Mouse (Mus musculus): ENCODE data around the gene Cdk5r1.

Cdk5r1 gene

DNA sequence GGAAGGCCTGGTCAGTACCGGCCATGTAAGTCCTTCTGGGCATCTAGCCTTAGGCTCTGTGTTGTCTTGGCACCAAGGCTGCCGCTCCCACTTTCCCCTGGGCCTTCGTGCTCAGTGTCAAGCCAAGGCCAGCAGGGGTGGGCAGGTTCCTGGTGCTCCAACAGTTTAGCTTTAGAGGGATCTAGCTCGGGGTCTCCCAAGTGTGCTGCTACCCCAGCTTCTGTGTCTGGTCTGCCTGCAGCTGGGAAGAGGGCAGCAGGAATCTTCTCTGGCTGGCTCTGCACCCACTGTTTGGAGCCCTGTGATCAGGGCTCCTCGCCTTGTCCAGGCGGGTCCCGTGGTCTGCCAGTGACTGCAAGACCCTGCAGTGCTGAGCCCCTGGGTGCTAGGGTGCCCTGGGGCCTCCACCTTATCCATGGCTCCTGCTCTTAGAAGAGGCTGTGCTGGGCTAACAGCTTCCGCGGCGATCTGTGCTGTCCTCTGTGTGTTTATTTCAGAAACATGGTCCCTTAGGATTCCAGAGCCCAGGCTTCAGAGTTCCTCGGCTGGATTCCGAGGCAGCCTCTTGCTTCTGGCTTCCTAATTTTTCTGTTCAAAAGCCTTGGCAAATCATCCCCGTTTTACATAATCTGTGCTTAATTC, 4.7 kb downstream of the Cdk5r1 start:
- no peak for DNase-seq (ENCODE audit: low spot score)

DNA sequence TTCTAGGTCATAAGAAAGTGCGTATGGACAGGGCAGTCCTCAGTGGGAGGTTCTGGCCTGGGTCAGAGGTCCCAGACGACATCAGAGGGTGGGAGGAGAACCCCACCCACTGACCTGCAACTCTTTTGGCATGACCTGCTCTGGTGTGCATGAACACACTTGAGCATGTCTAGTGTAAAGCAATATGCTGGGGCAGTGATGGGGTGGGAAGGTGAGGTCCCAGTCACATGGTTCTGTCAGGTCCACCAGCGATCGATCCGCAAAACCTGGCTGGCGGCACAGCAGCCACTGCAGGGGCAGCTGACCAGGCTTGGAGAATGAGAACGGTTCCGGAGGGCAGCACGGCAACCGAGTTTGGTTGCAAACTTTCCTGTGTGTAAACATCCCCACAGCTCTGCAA, 5.5 kb downstream of the Cdk5r1 start:
- DNase-seq (ENCODE audit: low spot score), result no peak

DNA sequence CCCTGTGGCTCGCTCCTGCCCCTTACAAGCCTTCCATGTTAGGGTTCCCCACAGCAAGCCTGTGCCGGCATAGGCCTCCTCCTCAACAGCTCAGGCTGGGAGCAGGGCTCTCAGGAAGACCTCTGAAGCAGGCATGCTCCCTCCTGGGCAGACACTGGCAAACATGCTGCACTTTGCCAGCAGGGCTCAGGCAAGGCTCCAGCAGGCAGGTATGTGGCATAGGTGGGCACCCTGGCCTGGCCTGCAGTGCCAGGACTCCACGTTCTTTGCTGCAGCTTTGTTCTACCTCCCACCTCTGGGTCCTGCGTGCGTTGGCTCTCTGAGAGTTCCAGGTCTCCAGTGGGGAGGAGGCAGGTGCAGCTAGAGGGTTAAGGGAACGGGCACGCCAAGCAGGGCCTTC, 6.1 kb downstream of the Cdk5r1 start:
- DNase-seq (ENCODE audit: low spot score), result no peak

DNA sequence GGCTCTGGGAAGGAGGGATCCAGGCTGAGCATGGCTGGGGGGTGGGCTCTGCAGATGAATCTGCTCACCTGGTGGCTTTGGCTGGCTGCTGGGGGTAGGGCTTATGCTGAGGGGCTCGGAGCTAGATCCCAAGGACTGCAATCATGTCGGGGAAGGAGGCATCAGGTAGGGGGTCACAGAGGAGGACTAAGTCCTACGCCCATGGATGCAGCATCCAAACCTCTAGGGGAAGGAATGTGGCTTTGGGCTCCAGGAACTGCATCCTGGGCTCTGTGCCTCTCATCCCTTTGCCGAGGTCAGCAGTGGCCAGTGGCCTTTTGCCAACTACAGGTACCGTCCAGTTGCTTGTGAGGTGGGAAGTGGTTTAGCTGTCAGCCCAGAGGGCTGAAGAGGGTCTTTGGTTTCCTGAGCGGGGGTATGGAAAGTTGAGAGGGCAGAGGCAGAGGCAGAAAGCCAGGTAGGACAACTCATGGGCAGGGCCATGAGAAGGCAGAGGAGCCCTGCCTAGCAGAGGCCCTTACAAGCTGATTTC, 6.8 kb downstream of the Cdk5r1 start:
- no peak for DNase-seq (ENCODE audit: low spot score)

DNA sequence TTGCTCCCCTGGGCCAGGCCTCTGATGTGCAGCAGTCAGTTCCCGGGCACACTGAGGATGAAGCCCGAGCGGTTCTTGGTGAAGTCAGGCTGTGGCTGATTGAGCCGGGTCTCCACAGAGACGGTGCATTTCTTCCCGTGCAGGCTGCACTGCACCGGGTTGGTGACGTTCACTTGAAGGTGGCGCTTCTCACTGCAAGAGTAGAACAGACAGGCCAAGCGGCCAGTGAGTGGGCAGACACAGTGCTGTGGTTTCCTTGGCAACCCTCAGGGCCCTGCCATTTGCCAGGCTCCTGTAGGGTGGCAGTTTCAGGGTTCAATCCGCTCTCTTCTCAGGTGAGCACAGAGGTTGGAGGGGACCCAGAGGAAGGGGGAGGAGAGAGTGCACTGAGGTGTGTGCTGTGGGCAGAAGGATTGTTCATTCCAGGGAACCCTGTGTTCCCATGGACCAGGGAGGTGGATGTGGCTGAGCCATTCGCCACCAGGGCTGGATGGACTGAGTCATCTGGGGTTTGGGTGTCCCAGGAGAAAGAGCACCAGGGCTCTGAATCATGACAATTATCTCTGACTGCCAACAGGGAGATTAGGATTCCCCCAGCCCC, 7.5 kb downstream of the Cdk5r1 start:
- DNase-seq (ENCODE audit: low spot score), result no peak

DNA sequence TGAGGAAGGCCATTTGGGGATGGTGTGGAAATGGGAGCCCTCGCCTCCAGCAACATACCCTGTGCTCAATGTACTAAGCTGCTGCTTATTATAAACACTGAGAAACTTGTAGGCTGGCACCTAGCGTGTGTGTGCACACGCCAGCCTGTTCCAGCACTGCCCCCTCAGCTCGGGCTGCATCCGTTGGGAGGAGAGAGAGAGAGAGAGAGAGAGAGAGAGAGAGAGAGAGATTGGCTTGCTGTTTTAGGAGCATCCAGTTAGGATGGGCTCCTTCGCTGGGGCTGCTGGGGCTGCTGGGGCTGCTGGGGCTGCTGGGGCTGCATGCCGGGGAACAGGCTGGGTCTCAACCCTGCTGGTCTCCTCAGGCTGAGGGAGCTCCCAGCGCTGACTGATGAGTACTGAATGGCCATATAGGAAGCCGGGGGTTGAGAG, 8.3 kb downstream of the Cdk5r1 start:
- DNase-seq (ENCODE audit: low spot score), result no peak

DNA sequence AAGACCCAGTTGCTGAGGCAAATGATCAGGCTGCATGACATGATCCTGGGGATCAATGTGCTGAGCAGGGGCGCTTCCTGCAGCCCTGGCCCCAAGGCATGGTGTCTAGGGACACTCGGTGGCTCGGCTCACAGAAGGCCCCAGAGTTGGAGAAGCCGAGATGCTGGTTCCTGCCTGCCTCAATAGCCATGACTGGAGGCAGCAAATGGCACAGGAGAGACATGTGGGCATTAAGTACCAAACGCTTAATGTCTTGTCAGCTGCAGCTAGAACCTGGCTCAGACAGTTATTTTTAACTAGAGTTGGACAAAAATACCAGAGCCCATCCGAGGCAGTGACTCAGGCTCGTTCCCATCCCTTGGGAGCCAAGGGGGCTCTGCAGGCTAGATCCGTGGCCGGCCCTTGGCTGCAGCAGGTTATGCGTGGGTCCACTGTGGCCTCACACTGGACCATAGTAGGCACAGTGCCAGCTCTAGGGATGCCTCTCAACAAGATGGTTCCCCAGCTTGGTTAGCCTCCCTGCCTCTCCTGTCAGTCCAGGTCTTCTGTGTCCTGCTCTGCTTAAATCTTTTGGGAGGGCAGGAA, 8.9 kb downstream of the Cdk5r1 start:
- peak; percentile 16 for DNase-seq (ENCODE audit: low spot score)

DNA sequence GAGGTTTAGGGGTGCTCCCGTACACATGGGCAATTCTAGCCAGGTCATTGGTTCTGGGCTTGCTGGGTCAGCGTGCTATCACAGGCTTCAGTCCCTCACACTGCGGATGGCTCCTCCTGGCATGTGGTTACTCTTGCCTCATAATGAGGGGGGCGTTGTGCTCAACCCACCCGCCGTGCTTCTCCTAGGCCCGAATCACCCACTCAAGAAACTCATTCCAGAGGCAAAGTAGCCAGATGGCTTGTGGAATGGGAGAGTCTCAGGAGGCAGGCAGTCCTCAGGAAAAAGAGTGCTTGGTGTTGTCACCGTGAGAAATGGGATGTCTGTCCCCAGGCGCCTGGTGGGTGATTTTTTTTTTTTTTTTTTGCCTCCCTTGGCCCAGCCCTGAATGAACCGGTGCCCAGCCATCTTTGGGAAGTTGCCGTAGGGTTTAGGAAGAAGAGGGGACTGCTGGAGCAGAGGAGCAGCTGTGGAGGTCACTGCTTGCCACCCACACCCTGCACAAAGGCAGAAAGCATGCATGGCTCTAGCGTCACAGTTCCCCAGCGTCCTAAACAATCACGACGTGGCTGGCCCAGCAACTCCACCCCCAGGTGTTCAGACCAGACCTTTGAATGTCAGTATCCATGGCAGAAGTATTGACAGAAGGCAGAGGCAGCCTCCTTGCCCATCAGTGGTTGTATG, 11.2 kb downstream of the Cdk5r1 start:
- no peak for DNase-seq (ENCODE audit: low spot score)

DNA sequence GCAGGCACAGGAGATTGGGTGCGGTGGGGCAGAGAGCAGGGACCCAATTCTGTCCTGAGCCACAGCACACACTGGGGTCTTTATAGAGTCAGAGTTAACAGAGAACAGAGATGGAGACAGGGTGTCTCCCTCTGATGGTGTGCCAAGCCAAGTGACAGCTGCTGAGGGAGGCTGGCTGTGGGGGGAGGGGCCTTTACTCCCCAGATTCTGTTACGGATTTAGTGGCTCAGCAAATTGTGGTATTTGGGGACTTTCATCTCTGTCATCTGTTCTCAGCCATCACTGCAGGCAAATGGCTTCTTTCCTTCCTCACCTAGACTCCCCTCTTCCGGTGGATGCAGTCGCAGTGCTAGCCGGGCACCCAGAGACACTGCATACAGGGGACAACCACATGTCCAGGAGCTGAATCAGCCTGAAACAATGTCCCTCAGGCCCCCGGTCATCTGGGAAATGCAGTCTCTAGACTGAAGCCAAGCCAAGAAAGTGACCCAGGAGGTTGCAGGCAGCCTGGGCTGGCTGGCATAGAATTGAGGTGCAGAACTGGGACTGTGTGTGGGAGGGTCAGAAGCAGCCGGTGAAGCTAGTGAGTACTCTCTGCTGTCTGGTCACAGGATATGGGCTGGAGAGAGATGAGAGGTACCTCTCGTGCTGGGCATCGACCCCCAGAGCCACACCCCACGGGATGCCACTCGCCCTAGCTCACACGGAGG, 12.5 kb downstream of the Cdk5r1 start:
- DNase-seq (ENCODE audit: low spot score), result no peak

DNA sequence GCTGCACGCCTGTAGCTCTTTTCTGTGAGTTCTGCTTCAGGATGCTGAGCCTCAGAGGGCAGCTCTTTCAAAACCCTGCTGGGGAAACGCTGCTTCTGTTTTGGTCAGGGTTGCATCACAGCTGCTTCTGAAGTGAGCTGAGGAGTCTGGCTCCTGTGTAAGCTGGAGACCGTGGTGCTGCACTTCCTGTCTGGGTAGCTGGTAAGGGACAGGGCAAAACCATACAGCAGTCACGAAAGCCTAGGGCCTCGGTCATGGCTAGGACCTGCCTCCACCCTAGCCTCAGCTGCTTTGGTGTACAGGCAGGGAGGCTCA, 13.0 kb downstream of the Cdk5r1 start:
- DNase-seq (ENCODE audit: low spot score), result peak; percentile 31

DNA sequence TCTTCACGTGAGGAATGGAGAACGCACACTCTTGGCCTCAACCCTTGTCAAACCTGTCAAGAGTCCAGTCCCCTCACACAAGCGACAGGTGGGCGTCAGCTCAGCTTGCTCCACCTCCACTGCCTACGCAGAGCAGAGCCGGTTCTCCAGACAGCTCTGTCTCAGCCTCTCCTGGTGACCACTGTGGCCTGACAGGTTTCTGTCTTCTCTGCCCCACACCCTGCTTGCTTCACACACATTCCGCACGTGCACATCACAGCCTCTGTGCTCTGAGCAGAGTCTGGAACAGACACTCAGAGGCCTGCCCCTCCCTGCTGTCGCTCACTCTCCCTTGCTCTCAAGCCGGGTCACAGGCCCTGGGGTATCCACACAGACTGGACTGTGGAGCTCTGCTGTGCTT, 14.0 kb downstream of the Cdk5r1 start:
- DNase-seq (ENCODE audit: low spot score), result no peak

DNA sequence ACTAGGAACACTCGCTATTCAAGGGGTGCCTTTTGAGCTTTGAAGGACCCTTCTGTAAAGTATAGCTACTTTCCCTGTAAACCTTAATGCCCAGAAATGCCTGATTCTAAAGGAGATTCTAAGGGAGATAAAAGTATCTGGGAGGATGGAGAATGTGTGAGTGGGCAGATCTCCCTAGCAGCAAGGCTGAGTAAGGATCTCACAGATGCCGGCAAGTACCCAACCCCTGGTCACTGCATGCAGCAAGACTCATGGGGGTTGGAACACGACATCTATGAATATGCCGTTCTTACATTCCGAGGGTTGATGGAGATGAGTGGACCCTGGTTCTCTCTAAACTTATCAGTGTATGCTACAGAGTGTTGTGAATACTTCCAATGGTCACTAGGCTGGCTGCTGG, 16.4 kb downstream of the Cdk5r1 start:
- no peak for DNase-seq (ENCODE audit: low spot score)

DNA sequence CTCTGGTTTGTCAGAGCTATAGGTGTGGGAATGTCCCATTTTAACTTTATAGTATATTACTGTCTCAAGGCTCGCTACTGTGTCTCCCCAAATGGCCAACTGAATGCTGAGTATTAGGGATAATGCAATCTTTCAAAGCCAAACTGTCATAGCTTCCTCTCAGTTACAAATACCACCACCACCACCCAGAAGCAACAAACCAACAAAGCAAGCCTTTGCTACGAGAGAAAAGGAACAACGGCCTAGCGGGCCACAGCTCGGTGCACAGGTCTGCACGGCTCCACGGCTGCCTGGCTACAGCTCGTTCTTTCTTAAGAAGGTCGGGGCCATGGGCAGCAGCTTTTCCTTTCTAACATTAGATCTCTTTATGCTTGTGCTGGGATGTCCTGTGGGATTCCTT, 18.0 kb downstream of the Cdk5r1 start:
- no peak for DNase-seq (ENCODE audit: low spot score)

DNA sequence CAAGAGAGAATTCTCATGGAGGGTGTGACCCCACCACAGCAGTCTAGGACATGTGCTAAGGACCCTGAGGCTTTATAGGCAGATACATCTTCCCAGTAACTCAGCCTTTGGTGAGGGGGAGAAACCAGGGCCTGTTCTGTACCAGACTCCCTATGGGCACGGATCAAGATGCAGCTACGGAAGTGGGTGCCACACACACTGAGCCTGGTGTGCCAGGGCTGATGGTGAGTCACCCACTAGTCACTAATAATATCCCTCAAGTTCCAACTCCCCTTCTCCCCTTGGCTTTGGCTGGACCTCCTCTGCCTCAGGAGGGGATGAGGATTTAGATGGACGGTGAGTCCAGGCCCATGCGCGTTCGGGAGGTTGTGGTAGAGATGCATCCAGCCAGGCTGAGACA, 19.1 kb downstream of the Cdk5r1 start:
- DNase-seq (ENCODE audit: low spot score), result no peak

DNA sequence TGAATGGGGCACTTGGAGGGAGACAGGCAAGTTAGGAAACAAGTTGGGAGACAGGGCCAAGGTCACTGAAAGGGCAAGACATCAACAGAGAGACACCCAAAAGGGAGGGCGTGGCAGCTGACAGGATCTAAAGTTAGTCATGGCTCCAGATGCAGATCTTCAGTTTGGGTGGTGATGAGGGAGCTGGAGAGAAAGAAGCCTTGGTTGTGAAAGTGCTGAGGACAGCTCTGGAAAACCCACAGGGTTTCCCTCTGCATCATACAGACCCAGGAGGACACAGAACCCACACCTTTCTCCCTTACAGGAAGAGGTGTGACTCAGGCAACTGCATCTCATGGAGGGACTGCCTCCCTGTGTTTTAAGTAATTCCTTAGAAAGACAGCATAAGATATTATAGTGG, 19.8 kb downstream of the Cdk5r1 start:
- DNase-seq (ENCODE audit: low spot score), result no peak

DNA sequence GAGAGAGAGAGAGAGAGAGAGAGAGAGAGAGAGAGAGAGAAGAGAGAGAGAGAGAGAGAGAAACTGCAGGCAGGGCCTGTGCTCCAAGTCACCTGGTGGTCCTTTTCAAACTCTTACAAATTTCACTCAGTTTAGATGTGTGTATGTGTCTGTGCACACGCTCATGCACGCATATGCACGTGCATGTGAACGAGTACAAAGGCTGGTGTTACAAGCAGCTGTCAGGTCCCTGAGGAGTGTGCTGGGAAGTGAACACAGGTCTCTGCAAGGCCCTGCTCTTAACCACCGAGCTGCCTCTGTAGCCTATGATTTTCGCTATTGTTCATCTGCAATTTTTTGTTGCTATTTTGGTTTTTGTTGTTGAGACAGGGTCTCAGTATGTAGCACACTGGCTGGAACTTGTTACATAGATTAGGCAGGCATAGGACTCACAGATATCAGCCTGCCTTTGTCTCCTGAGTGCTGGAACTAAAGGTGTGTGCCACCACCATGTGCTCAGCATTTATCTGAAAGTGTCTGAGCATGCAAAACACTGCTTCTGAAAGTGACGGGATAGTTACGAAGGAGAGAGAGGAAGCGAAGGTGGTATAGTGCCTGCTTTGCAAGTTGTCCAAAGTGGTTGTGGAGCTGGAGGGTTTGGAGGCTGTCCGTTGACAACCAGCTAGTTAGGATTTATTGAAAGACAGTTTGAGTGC, 20.5 kb downstream of the Cdk5r1 start:
- DNase-seq (ENCODE audit: low spot score), result no peak

DNA sequence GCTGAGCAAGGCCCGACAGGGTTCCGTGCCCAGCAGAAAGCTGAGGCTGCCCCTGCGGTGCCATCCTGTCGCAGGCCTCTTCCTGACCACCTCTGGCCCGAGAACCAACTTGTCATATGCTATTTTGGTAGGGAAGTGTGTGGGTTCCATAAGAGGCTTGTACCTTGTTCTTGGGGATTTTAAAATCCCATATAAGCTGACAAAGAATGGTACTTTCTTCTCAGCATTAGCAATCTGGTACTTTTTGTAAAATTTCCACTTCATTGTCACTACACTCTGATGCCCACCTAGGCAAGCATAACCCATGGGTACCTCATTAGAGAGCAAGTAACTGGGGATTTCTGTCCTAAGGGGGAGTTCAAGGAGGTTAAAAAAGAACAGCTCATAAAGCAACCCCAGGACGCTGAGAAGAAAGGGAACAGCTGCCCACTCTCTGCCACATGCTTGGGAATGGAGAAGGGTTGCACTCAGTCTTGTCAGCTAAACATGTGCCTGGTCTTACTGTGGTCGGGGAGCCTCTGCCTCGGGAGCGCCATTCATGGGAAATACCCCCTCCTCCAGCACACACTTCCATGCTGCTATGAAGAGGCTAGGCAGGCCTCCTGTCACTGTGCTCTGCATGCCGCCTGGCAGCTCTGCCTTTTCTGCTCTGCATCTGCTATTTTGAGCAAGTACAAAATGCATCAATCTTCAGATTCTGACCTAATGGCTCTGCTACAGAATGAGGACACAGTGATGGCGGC, 21.7 kb downstream of the Cdk5r1 start:
- DNase-seq (ENCODE audit: low spot score), result no peak

DNA sequence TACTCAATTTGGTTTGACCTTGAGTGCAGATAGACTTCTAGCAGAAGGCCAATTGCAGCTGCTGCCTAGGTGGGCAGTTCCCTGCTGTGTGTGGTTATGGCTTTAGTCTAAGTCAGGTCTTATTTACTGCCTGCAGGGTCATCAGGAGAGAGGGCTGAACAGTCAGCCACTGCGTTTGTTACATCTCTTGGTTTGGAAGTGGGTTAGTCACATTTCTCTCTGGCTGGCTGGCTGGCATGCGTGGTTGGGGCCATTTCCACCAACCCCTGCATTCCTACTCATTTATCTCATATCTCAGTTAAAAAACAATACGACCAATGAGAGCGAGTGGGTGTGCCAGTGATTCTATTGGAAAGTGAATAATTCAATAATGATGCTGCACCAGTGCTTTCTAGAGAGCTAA, 22.7 kb downstream of the Cdk5r1 start:
- no peak for DNase-seq (ENCODE audit: low spot score)

DNA sequence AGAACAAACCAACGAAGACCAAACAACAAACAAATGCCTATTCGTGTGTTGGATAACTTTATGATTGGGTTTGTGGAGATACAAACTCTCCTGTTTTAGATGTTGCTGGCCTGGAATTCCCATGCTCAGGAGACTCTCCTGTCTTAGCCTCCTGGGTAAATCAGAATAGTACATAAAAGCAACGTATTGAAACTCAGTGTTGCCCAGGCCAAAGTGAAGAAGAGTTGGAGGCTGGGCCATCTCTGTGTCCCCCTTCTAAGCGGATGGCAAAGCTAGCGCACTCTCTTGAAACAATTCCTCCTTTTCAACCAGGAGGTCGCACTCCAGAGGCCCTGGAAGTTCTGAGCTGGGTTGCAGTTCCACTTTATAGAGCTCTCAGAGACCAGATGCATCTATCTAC, 26.5 kb downstream of the Cdk5r1 start:
- no peak for DNase-seq (ENCODE audit: low spot score)

DNA sequence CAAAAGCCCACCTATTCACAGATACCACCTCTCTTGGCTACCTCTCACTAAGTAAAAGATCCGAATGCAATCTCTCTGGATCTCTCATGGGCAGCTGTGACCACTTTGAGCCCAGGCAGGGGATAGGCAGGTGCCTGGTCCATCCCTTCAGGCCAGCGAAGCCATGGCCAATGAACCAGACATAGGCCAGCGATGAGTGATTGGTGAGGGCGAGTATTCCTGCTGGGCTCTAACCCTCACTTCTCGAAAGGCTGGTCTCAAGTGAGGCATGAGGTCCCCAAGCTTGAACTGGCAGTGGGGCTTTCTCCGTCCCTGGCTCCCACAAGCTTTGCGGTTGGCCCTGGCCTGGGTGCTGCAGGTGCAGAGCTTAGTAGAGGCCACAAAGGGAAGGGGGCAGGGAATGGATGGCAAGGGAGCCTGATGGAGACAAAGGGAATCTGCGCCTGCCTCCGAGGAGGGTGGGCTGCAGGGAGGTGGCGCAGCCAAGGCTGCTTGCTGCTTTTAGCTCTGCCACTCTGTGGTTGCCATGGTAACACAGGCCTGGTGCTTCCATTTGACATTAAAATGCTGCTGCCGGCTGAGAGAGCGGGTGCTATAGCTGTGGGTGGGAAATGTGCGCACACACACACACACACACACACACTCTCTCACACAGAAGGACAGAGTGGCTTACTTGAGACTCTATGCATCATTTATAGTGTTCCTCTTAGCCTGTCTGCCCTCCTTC, 27.1 kb downstream of the Cdk5r1 start:
- DNase-seq (ENCODE audit: low spot score), result no peak

All from adipocyte (in vitro differentiated cells).